Mouse (Mus musculus): ENCODE measurements around the gene 1810010D01Rik. TPM values are rescaled to one million over a fixed set of nuclear protein-coding genes. Genes with fewer than 3 reads are reported as not detected.

Gene 1810010D01Rik
- total and polyA plus RNA-seq, 3 experiments = not detected

DNA sequence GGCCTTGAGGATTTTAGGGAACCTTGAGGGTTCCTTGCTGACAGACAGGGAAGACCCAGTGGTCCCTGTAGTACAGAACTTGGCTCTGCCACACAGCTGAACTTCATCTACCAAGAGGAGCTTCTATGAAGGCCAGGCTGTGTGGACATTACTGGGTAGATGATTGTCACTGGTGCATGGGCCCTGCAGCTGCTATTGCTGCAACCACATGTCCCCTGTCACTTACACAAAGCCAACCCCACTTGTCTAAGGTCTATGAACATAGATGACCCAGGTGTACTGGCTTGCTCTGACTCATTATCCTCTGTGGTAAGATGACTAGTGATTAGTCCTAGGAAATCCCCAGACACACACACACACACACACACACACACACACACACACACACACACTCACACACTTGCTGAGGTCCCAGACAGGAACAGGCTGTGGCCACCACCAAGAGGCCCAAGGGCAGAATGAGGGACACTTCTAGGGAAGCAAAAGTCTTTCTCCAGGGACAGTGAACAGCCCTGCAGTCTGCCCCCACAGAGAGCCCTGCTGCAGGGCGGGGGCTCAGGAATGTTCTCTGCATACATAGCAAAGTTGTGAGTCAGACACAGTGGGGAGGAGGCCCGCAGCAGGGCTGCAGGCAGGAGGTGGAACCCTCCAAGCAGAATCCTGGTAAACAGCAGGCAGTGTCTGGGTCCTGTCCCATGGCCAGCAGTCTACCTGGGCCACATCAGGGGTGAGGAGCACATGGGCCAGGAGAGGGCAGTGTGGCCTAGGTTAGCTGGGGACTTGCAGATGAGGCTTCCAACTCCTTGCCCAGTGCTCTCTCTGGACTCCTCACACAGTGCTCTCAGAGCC is 14.1 kb upstream of the 1810010D01Rik start:
- no peak overlapping the region for H3K4me2 ChIP-seq (ENCODE audit: insufficient read depth, low read depth, poor library complexity, severe bottlenecking)
- peaks cover 0 to 11% of the 10 kb centered on the region in 2 experiments; a peak in 2 of 4 replicates for H3K4me1 ChIP-seq (ENCODE audit: control insufficient read depth in 1 of 2, insufficient read depth in 2 of 2)
- H3K4me3 ChIP-seq (replicated peaks in 1 of 3; ENCODE audit: low read depth in 2 of 3, low read length in 2 of 3, poor library complexity in 1 of 3) = no peak overlapping the region
- no peak overlapping the region for H3K9ac ChIP-seq (ENCODE audit: insufficient read depth, low read depth)
- no peaks in the 10 kb centered on the region for H3K79me2 ChIP-seq (replicated peaks; ENCODE audit: control insufficient read depth, extremely low read depth, insufficient read depth, poor library complexity, severe bottlenecking)
- in situ Hi-C loops (cut with MboI; ENCODE audit: low pct_ligation_motif_present, low pct_unique_long_range_greater_than_20kb, low sequenced_read_pairs) (no loop called here), dilution Hi-C loops (cut with MboI; ENCODE audit: extremely low pct_ligation_motif_present, extremely low pct_unique_long_range_greater_than_20kb, low sequenced_read_pairs) (no loop called here)
- peaks cover 53% of the 10 kb centered on the region for H3K27me3 ChIP-seq (replicated peaks)
- peaks cover 7% of the 10 kb centered on the region for H3K9me3 ChIP-seq (replicated peaks; ENCODE audit: low read length)
- no peak overlapping the region for H3K27ac ChIP-seq (ENCODE audit: insufficient read depth, low read depth)
- TF ChIP-seq ETS1 (conservative IDR thresholded peaks at IDR 0.05; ENCODE audit: low read depth, low read length) = peak; percentile 43
- no peak for TF ChIP-seq ZNF384 (IDR thresholded peaks at IDR 0.05; ENCODE audit: low read depth, low read length)
- no peak for TF ChIP-seq RCOR1 (conservative IDR thresholded peaks at IDR 0.05; ENCODE audit: low read depth, low read length)
- peak; percentile 28 for TF ChIP-seq RAD21 (IDR thresholded peaks at IDR 0.05; ENCODE audit: low read depth, low read length)
- no peak for TF ChIP-seq ZMIZ1 (IDR thresholded peaks at IDR 0.05; ENCODE audit: low read depth, low read length)
- TF ChIP-seq SIN3A (IDR thresholded peaks at IDR 0.05; ENCODE audit: low read length) = no peak
- no peak for TF ChIP-seq MAX (IDR thresholded peaks at IDR 0.05; ENCODE audit: low read length)
- no peak for TF ChIP-seq NELFE (IDR thresholded peaks at IDR 0.05; ENCODE audit: low read depth, low read length)
- TF ChIP-seq JUN (IDR thresholded peaks at IDR 0.05; ENCODE audit: insufficient read depth, low read depth, low read length) = no peak
- no peak for TF ChIP-seq MYC (IDR thresholded peaks at IDR 0.05; ENCODE audit: low read depth, low read length)
- TF ChIP-seq ELF1 (IDR thresholded peaks at IDR 0.05; ENCODE audit: low read depth, low read length) = no peak
- TF ChIP-seq KAT2A (IDR thresholded peaks at IDR 0.05; ENCODE audit: insufficient replicate concordance, low read length) = no peak
- TF ChIP-seq CHD2 (IDR thresholded peaks at IDR 0.05; ENCODE audit: low read length) = no peak
- no peak for TF ChIP-seq USF2 (conservative IDR thresholded peaks at IDR 0.05; ENCODE audit: low read depth, low read length)
- TF ChIP-seq SMC3 (IDR thresholded peaks at IDR 0.05; ENCODE audit: low read depth, low read length) = peak; percentile 29; the same call in 1 of the 2 replicates
- TF ChIP-seq MAFK (IDR thresholded peaks at IDR 0.05; ENCODE audit: insufficient replicate concordance, low read length) = no peak
- peak in 1 of 2 experiments; percentile 39; a peak in 2 of 4 replicates for TF ChIP-seq CTCF (conservative IDR thresholded peaks at IDR 0.05 in 1 of 2, IDR thresholded peaks at IDR 0.05 in 1 of 2; ENCODE audit: low read depth in 2 of 2, low read length in 2 of 2)
- no peak for TF ChIP-seq POLR2AphosphoS2 (IDR thresholded peaks at IDR 0.05; ENCODE audit: low read depth, low read length)
- TF ChIP-seq TCF12 (IDR thresholded peaks at IDR 0.05; ENCODE audit: low read depth, low read length) = 0 out of 2 replicates have a peak, but pooled peaks have one; percentile 12
- TF ChIP-seq TBP (conservative IDR thresholded peaks at IDR 0.05; ENCODE audit: low read depth, low read length) = no peak
- TF ChIP-seq PAX5 (IDR thresholded peaks at IDR 0.05; ENCODE audit: low read length) = no peak
- no peak for TF ChIP-seq USF1 (IDR thresholded peaks at IDR 0.05; ENCODE audit: low read depth, low read length)
- no peak for TF ChIP-seq MEF2A (IDR thresholded peaks at IDR 0.05; ENCODE audit: borderline replicate concordance, low read depth, low read length)
- no peak for TF ChIP-seq UBTF (IDR thresholded peaks at IDR 0.05; ENCODE audit: low read depth, low read length)
- peak; percentile 31 for DNase-seq (ENCODE audit: extremely low read depth)
- no peaks in the 10 kb centered on the region for H3K36me3 ChIP-seq (replicated peaks in 1 of 2; ENCODE audit: control insufficient read depth in 1 of 2, insufficient read depth in 1 of 2, low read length in 1 of 2)

Measured in CH12.LX (cell line).